Mouse (Mus musculus): ENCODE data around the gene Tes.
"Not testable (repeated sequence)": the region's sequence is repeated elsewhere in the genome, so short reads cannot be mapped to it uniquely, and the experiment has no call there.

Gene Tes

GRCm38 (mm10) chr6:17064936-17065790 lies at the start of gene Tes:
Tes (plus strand) TSS chr6:17065149.
- peak; percentile 82 for DNase-seq (ENCODE audit: low spot score)

GRCm38 (mm10) chr6:17025886-17026285 lies 39.1 kb upstream of the Tes start:
- DNase-seq (ENCODE audit: low spot score): no peak

- DNase-seq (ENCODE audit: low spot score): peak; percentile 83
Measured at GRCm38 (mm10) chr6:17027572-17027971, 37.4 kb upstream of the Tes start.

GRCm38 (mm10) chr6:17028809-17029208 lies 36.1 kb upstream of the Tes start:
- no peak for DNase-seq (ENCODE audit: low spot score)

- peak; percentile 14 for DNase-seq (ENCODE audit: low spot score)
Measured at GRCm38 (mm10) chr6:17032231-17032728, 32.7 kb upstream of the Tes start.

- DNase-seq (ENCODE audit: low spot score): no peak
Measured at GRCm38 (mm10) chr6:17034095-17034494, 30.9 kb upstream of the Tes start.

GRCm38 (mm10) chr6:17035228-17035627 lies 29.7 kb upstream of the Tes start:
- DNase-seq (ENCODE audit: low spot score): no peak

GRCm38 (mm10) chr6:17051432-17052025 lies 13.4 kb upstream of the Tes start:
- no peak for DNase-seq (ENCODE audit: low spot score)

- no peak for DNase-seq (ENCODE audit: low spot score)
Measured at GRCm38 (mm10) chr6:17053028-17053660, 11.8 kb upstream of the Tes start.

GRCm38 (mm10) chr6:17054781-17055180 lies 10.2 kb upstream of the Tes start:
- no peak for DNase-seq (ENCODE audit: low spot score)

- no peak for DNase-seq (ENCODE audit: low spot score)
Measured at GRCm38 (mm10) chr6:17055659-17056058, 9.3 kb upstream of the Tes start.

- no peak for DNase-seq (ENCODE audit: low spot score)
Measured at GRCm38 (mm10) chr6:17059501-17059900, 5.4 kb upstream of the Tes start.

- no peak for DNase-seq (ENCODE audit: low spot score)
Measured at GRCm38 (mm10) chr6:17060154-17060553, 4.8 kb upstream of the Tes start.

GRCm38 (mm10) chr6:17061826-17062225 lies 3.1 kb upstream of the Tes start:
- DNase-seq (ENCODE audit: low spot score): not testable (repeated sequence)

GRCm38 (mm10) chr6:17062366-17062765 lies 2.6 kb upstream of the Tes start:
- DNase-seq (ENCODE audit: low spot score): no peak

- DNase-seq (ENCODE audit: low spot score): peak; percentile 49
Measured at GRCm38 (mm10) chr6:17065791-17066169, 831 bp downstream of the Tes start.

GRCm38 (mm10) chr6:17066211-17066940 lies 1.4 kb downstream of the Tes start:
- DNase-seq (ENCODE audit: low spot score): no peak

- DNase-seq (ENCODE audit: low spot score): no peak
Measured at GRCm38 (mm10) chr6:17071899-17072298, 7.0 kb downstream of the Tes start.

GRCm38 (mm10) chr6:17072338-17072737 lies 7.4 kb downstream of the Tes start:
- no peak for DNase-seq (ENCODE audit: low spot score)

- DNase-seq (ENCODE audit: low spot score): no peak
Measured at GRCm38 (mm10) chr6:17072763-17073484, 8.0 kb downstream of the Tes start.

GRCm38 (mm10) chr6:17077270-17077669 lies 12.3 kb downstream of the Tes start:
- peak; percentile 5 for DNase-seq (ENCODE audit: low spot score)

Data from embryo, embryonic 10.5 days (tissue).